In genomic region chr6:58584223-58584622, GRCm38 (mm10) we compare ENCODE assay signal across 8 mouse cellular contexts. TPM values are rescaled to one million over a fixed set of nuclear protein-coding genes. Genes with fewer than 3 reads are reported as not detected.
DNase-seq lines count a peak whose midpoint lies in the region; ATAC-seq and TF ChIP-seq lines count a peak whose summit lies in the region.
"Not testable (repeated sequence)": the region's sequence is repeated elsewhere in the genome, so short reads cannot be mapped to it uniquely, and the experiment has no call there.

Gene Abcg2 (plus strand): TSS chr6:58584523.

- intact Hi-C loops in gastrocnemius, postnatal 36 days (cut with DNase I), result not testable (repeated sequence)

- H3K4me3 ChIP-seq in embryonic facial prominence, embryonic 15.5 days (replicated peaks); kidney, postnatal 0 days (replicated peaks; ENCODE audit: low read depth, low read length); limb, embryonic 12.5 days (replicated peaks); midbrain, embryonic 10.5 days; stomach, postnatal 0 days (ENCODE audit: low read depth, low read length): not testable (repeated sequence)

- TF ChIP-seq CTCF in kidney, postnatal 0 days (IDR thresholded peaks at IDR 0.05; ENCODE audit: low read depth); stomach, postnatal 0 days (IDR thresholded peaks at IDR 0.05; ENCODE audit: low read depth): not testable (repeated sequence)

- 91% methylated on average over 3 of the region's 3 CpGs for WGBS in embryonic facial prominence, embryonic 15.5 days
- 89% methylated on average over 3 of the region's 3 CpGs for WGBS in kidney, postnatal 0 days
- 92% methylated on average over 3 of the region's 3 CpGs for WGBS in limb, embryonic 12.5 days
- 88% methylated on average over 3 of the region's 3 CpGs for WGBS in midbrain, embryonic 10.5 days
- 85% methylated on average over 3 of the region's 3 CpGs for WGBS in stomach, postnatal 0 days

- TF ChIP-seq EP300 in stomach, postnatal 0 days (optimal IDR thresholded peaks at IDR 0.05), result not testable (repeated sequence)

- not testable (repeated sequence) for ATAC-seq in embryonic facial prominence, embryonic 15.5 days (ENCODE audit: insufficient number of reproducible peaks, low FRiP score, low TSS enrichment, low read depth); kidney, postnatal 0 days (replicated peaks; ENCODE audit: low FRiP score, low read depth); limb, embryonic 12.5 days (ENCODE audit: insufficient number of reproducible peaks, insufficient read depth, low FRiP score, low TSS enrichment, low read depth); stomach, postnatal 0 days (ENCODE audit: low FRiP score, low TSS enrichment)

- not testable (repeated sequence) for H3K9me3 ChIP-seq in embryonic facial prominence, embryonic 15.5 days (replicated peaks); kidney, postnatal 0 days (replicated peaks; ENCODE audit: low read length); limb, embryonic 12.5 days; midbrain, embryonic 10.5 days (replicated peaks); stomach, postnatal 0 days (ENCODE audit: control insufficient read depth, low read length)

- not testable (repeated sequence) for H3K36me3 ChIP-seq in embryonic facial prominence, embryonic 15.5 days; kidney, postnatal 0 days (ENCODE audit: insufficient read depth, low read length); limb, embryonic 12.5 days; midbrain, embryonic 10.5 days; stomach, postnatal 0 days (ENCODE audit: control insufficient read depth, insufficient read depth, low read length)

- DNase-seq in adrenal gland, adult 2 months; gastrocnemius, postnatal 36 days; heart, postnatal 4 days; kidney, postnatal 0 days (ENCODE audit: low spot score); midbrain, embryonic 10.5 days (ENCODE audit: low spot score); stomach, postnatal 0 days (ENCODE audit: low spot score): not testable (repeated sequence)

- not testable (repeated sequence) for H3K27me3 ChIP-seq in embryonic facial prominence, embryonic 15.5 days; kidney, postnatal 0 days (ENCODE audit: insufficient read depth, low read length); limb, embryonic 12.5 days; midbrain, embryonic 10.5 days (ENCODE audit: low read depth, poor library complexity, severe bottlenecking); stomach, postnatal 0 days (ENCODE audit: control insufficient read depth, insufficient read depth, low read length)

- not testable (repeated sequence) for H3K4me1 ChIP-seq in embryonic facial prominence, embryonic 15.5 days; kidney, postnatal 0 days (replicated peaks; ENCODE audit: insufficient read depth, low read length); limb, embryonic 12.5 days (replicated peaks); midbrain, embryonic 10.5 days; stomach, postnatal 0 days (replicated peaks; ENCODE audit: control insufficient read depth, insufficient read depth)

- H3K4me2 ChIP-seq in embryonic facial prominence, embryonic 15.5 days (replicated peaks); kidney, postnatal 0 days (ENCODE audit: low read length); limb, embryonic 12.5 days; stomach, postnatal 0 days (replicated peaks; ENCODE audit: low read depth): not testable (repeated sequence)

- H3K9ac ChIP-seq in embryonic facial prominence, embryonic 15.5 days; kidney, postnatal 0 days (ENCODE audit: low read depth, low read length); limb, embryonic 12.5 days (replicated peaks); stomach, postnatal 0 days (ENCODE audit: low read length): not testable (repeated sequence)

- not testable (repeated sequence) for H3K27ac ChIP-seq in embryonic facial prominence, embryonic 15.5 days (replicated peaks); kidney, postnatal 0 days; limb, embryonic 12.5 days; midbrain, embryonic 10.5 days (replicated peaks); stomach, postnatal 0 days (replicated peaks)

RNA-seq across cellular contexts. Expression of gene Abcg2, which starts in this region (rescaled TPM):
- total RNA-seq in adrenal gland, adult 2 months (2021), result 10 to 100 TPM; 19.9 to 33.7 TPM
- polyA plus RNA-seq in adrenal gland, adult 2 months (2012; rRNA removed), result 1.5 and 1.7 TPM in 2 replicates
- 53.1 and 56.4 TPM in 2 replicates for polyA plus RNA-seq in embryonic facial prominence, embryonic 15.5 days (2015; fragmentation: Nextera tagmentation; extraction: Ambion mirVana)
- 10 to 100 TPM; 15.9 to 16.7 TPM for total RNA-seq in gastrocnemius, postnatal 36 days (2021)
- 10 to 100 TPM; 42.0 to 51.8 TPM for total RNA-seq in heart, postnatal 4 days (2021)
- polyA plus RNA-seq in kidney, postnatal 0 days (2015; fragmentation: Nextera tagmentation; extraction: Ambion mirVana), result 136 and 154 TPM in 2 replicates
- polyA plus RNA-seq in limb, embryonic 12.5 days (2016; fragmentation: Nextera tagmentation; extraction: Ambion mirVana), result 48.5 and 49.3 TPM in 2 replicates
- polyA plus RNA-seq in midbrain, embryonic 10.5 days (2016; fragmentation: Nextera tagmentation; extraction: Ambion mirVana), result 52.1 and 54.0 TPM in 2 replicates
- polyA plus RNA-seq in stomach, postnatal 0 days (2015; fragmentation: Nextera tagmentation; extraction: Ambion mirVana), result 18.1 and 19.2 TPM in 2 replicates
